Comparison of ENCODE assay signal across 17 mouse cellular contexts in genomic region chr17:79720681-79721080, GRCm38 (mm10). TPM values are rescaled to one million over a fixed set of nuclear protein-coding genes. Genes with fewer than 3 reads are reported as not detected.
"Had no signal": no experiment of that assay in that cellular context is flagged by ENCODE, and none has a peak within 500 bp of the region (broad histone marks: within the 10 kb centered on the region; RNA-seq: fewer than 3 reads in every experiment).

No protein-coding gene starts in this region.

- H3K9ac ChIP-seq: neural tube, embryonic 13.5 days; neural tube, embryonic 15.5 days; stomach, embryonic 15.5 days had no signal

- H3K27ac ChIP-seq: neural tube, embryonic 13.5 days; neural tube, embryonic 15.5 days; stomach, embryonic 15.5 days; stomach, postnatal 0 days had no signal

- H3K4me3 ChIP-seq: neural tube, embryonic 13.5 days; neural tube, embryonic 15.5 days; stomach, embryonic 15.5 days had no signal

- DNase-seq: retina, postnatal 1 day; right cerebral cortex, adult 18-20 months; right cerebral cortex, postnatal 14 days; right cerebral cortex, postnatal 25 days; right cerebral cortex, postnatal 4 days; spleen, adult 18-20 months; thymus, adult 18-20 months; thymus, adult 2 months; thymus, postnatal 14 days; thymus, postnatal 25 days; thymus, postnatal 36 days; thymus, postnatal 4 days had no signal

- H3K9me3 ChIP-seq: neural tube, embryonic 15.5 days; stomach, embryonic 15.5 days had no signal

- H3K36me3 ChIP-seq: neural tube, embryonic 13.5 days; neural tube, embryonic 15.5 days; stomach, embryonic 15.5 days had no signal

- H3K4me2 ChIP-seq: neural tube, embryonic 13.5 days; neural tube, embryonic 15.5 days; stomach, embryonic 15.5 days had no signal

RNA-seq across cellular contexts. Expression of gene Cyp1b1, which starts 5.8 kb away (rescaled TPM):
- total RNA-seq: neutrophil, adult 5-6 weeks had no signal
